Mouse (Mus musculus) B cell, adult 2 months (primary cell): Measurements from ENCODE around the gene Cstf3.

Experiments used
- DNase-seq, 2 experiments: peaks; one replicate each; pipeline ENCODE4 v3.0.0; 2022

Cstf3 gene

GRCm38 (mm10) chr2:104605560-104605959 is 15.2 kb downstream of the Cstf3 start:
- no peak for DNase-seq

GRCm38 (mm10) chr2:104614786-104615185 is 24.5 kb downstream of the Cstf3 start:
- DNase-seq: no peak

GRCm38 (mm10) chr2:104615985-104616711 is 25.8 kb downstream of the Cstf3 start:
- no peak for DNase-seq

- no peak for DNase-seq
Measured at GRCm38 (mm10) chr2:104658659-104659058, 68.3 kb downstream of the Cstf3 start.

- DNase-seq: no peak
Measured at GRCm38 (mm10) chr2:104663372-104664100, 73.2 kb downstream of the Cstf3 start.

- DNase-seq: peak; percentile 8 to 24
Measured at GRCm38 (mm10) chr2:104669122-104669804, 78.9 kb downstream of the Cstf3 start.

- no peak for DNase-seq
Measured at GRCm38 (mm10) chr2:104671724-104672123, 81.4 kb downstream of the Cstf3 start.

- no peak for DNase-seq
Measured at GRCm38 (mm10) chr2:104677326-104677725, 87.0 kb downstream of the Cstf3 start.

GRCm38 (mm10) chr2:104684771-104685170 is 94.4 kb downstream of the Cstf3 start:
- DNase-seq: no peak

- peak; percentile 78 to 79 for DNase-seq
Measured at GRCm38 (mm10) chr2:104685418-104685817, 95.1 kb downstream of the Cstf3 start.

GRCm38 (mm10) chr2:104687261-104687660 is 96.9 kb downstream of the Cstf3 start:
- peak in 1 of 2 experiments; percentile 6 for DNase-seq

- DNase-seq: no peak
Measured at GRCm38 (mm10) chr2:104688321-104688720, 98.0 kb downstream of the Cstf3 start.

- no peak for DNase-seq
Measured at GRCm38 (mm10) chr2:104688724-104689123, 98.4 kb downstream of the Cstf3 start.

- peak; percentile 37 to 43 for DNase-seq
Measured at GRCm38 (mm10) chr2:104690720-104691119, 100.4 kb downstream of the Cstf3 start.

- DNase-seq: no peak
Measured at GRCm38 (mm10) chr2:104692551-104692950, 102.2 kb downstream of the Cstf3 start.

GRCm38 (mm10) chr2:104699659-104700058 is 109.3 kb downstream of the Cstf3 start:
- DNase-seq: no peak

- DNase-seq: no peak
Measured at GRCm38 (mm10) chr2:104703158-104703557, 112.8 kb downstream of the Cstf3 start.

GRCm38 (mm10) chr2:104704355-104704754 is 114.0 kb downstream of the Cstf3 start:
- no peak for DNase-seq

GRCm38 (mm10) chr2:104709786-104710337 is 119.5 kb downstream of the Cstf3 start:
- DNase-seq: no peak

GRCm38 (mm10) chr2:104710670-104711370 is 120.5 kb downstream of the Cstf3 start:
- no peak for DNase-seq

GRCm38 (mm10) chr2:104711585-104712485 is 121.5 kb downstream of the Cstf3 start, which contains the start of gene Tcp11l1:
TSS of gene Tcp11l1 (minus strand) at chr2:104712169.
- peak; percentile 53 to 71 for DNase-seq

- no peak for DNase-seq
Measured at GRCm38 (mm10) chr2:104712486-104712809, 122.1 kb downstream of the Cstf3 start.
